Mouse (Mus musculus): ENCODE results near the gene Snupn. TPM values are rescaled to one million over a fixed set of nuclear protein-coding genes. Genes with fewer than 3 reads are reported as not detected.
"Not testable (repeated sequence)": the region's sequence is repeated elsewhere in the genome, so short reads cannot be mapped to it uniquely, and the experiment has no call there.

The Snupn gene
- total RNA-seq, 1 experiment from 2014 or later: 15.0 TPM

GRCm38 (mm10) chr9:56930556-56930955 is 20.1 kb upstream of the Snupn start:
- no peak for DNase-seq

GRCm38 (mm10) chr9:56936861-56937222 is 13.8 kb upstream of the Snupn start:
- DNase-seq: no peak

- DNase-seq: peak; percentile 79
These were observed 13.2 kb upstream of the Snupn start, which contains the start of gene Imp3 for GRCm38 (mm10) chr9:56937223-56938160. TSS of gene Imp3 (plus strand) at chr9:56937475.

GRCm38 (mm10) chr9:56938374-56938773 is 12.3 kb upstream of the Snupn start:
- no peak for DNase-seq

GRCm38 (mm10) chr9:56947481-56947880 is 3.2 kb upstream of the Snupn start:
- peak; percentile 31 for DNase-seq

- not testable (repeated sequence) for DNase-seq
These were observed 2.0 kb upstream of the Snupn start for GRCm38 (mm10) chr9:56948699-56949098.

GRCm38 (mm10) chr9:56949767-56950166 is 911 bp upstream of the Snupn start:
- no peak for DNase-seq

- no peak for DNase-seq
These were observed 2.9 kb downstream of the Snupn start for GRCm38 (mm10) chr9:56953562-56953961.

GRCm38 (mm10) chr9:56956966-56957675 is 6.4 kb downstream of the Snupn start:
- peak; percentile 11 for DNase-seq

GRCm38 (mm10) chr9:56958689-56959088 is 8.0 kb downstream of the Snupn start:
- DNase-seq: no peak

- no peak for DNase-seq
These were observed 10.9 kb downstream of the Snupn start for GRCm38 (mm10) chr9:56961591-56961990.

- no peak for DNase-seq
These were observed 19.5 kb downstream of the Snupn start for GRCm38 (mm10) chr9:56970158-56970557.

GRCm38 (mm10) chr9:56973960-56974524 is 23.4 kb downstream of the Snupn start:
- no peak for DNase-seq

- DNase-seq: no peak
These were observed 24.5 kb downstream of the Snupn start for GRCm38 (mm10) chr9:56975199-56975598.

- DNase-seq: no peak
These were observed 29.5 kb downstream of the Snupn start for GRCm38 (mm10) chr9:56980186-56980585.

- DNase-seq: no peak
These were observed 30.8 kb downstream of the Snupn start for GRCm38 (mm10) chr9:56981502-56981901.

- DNase-seq: peak; percentile 95
These were observed 43.9 kb downstream of the Snupn start, which contains the start of gene Ptpn9 for GRCm38 (mm10) chr9:56994286-56995197. TSS of gene Ptpn9 (plus strand) at chr9:56994923.

GRCm38 (mm10) chr9:56995198-56996027 is 44.7 kb downstream of the Snupn start:
- peak; percentile 74 for DNase-seq

- DNase-seq: peak; percentile 22
These were observed 45.3 kb downstream of the Snupn start for GRCm38 (mm10) chr9:56996028-56996346.

- peak; percentile 53 for DNase-seq
These were observed 46.5 kb downstream of the Snupn start for GRCm38 (mm10) chr9:56997206-56997605.

GRCm38 (mm10) chr9:57003011-57003410 is 52.3 kb downstream of the Snupn start:
- DNase-seq: no peak
